7 mouse cellular contexts compared by ENCODE assay signal in the genomic region with DNA sequence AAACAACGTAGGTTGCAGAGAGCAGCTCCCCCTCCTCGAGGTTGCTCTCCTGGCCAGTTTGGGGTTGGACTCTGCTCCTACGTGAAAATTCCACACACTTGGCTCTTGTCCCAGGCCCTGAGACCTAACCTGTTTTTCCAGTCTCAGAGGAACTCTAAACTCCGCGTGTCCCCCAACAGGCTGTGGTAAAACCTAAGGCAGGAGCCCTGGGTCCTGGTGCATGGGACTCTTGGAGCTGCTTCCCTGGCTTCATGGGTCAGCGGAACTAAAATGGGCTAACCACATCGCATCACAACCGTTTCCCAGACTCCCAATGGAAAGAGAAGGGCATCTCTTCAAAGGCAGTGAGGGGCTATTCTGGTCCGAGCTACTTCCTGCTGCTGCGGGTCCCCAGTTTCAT. TPM values are rescaled to one million over a fixed set of nuclear protein-coding genes. Genes with fewer than 3 reads are reported as not detected.
DNase-seq lines count a peak whose midpoint lies in the region; ATAC-seq lines count a peak whose summit lies in the region.

No protein-coding gene starts in this region.

- H3K27me3 ChIP-seq in forebrain, embryonic 16.5 days (replicated peaks; ENCODE audit: control insufficient read depth, insufficient read depth, low read length): no peaks in the 10 kb centered on the region

- H3K36me3 ChIP-seq in forebrain, embryonic 16.5 days (ENCODE audit: control insufficient read depth, insufficient read depth): peaks cover 5% of the 10 kb centered on the region

- H3K9ac ChIP-seq in forebrain, embryonic 16.5 days (replicated peaks; ENCODE audit: low read depth, low read length): peak overlapping the region; percentile 88

- peak; percentile 55 to 65 for DNase-seq in urinary bladder, adult 18-20 months (ENCODE audit: low spot score in 2 of 2)
- no peak for DNase-seq in urinary bladder, postnatal 10 days (ENCODE audit: low spot score)
- peak; percentile 64 to 78 for DNase-seq in kidney, postnatal 4 days
- no peak for DNase-seq in thymus, postnatal 14 days

- H3K4me3 ChIP-seq in forebrain, embryonic 16.5 days (replicated peaks; ENCODE audit: low read length): peak overlapping the region; percentile 83

- WGBS in forebrain, embryonic 16.5 days: under 1% methylated on average over 10 of the region's 10 CpGs

- no peaks in the 10 kb centered on the region for H3K9me3 ChIP-seq in forebrain, embryonic 16.5 days (ENCODE audit: control insufficient read depth, low read length)

- peak overlapping the region; percentile 83 for H3K4me2 ChIP-seq in forebrain, embryonic 16.5 days (ENCODE audit: low read length)

- ATAC-seq in forebrain, embryonic 16.5 days: peak; percentile 54
- ATAC-seq in megakaryocyte progenitor cell, adult 5-6 weeks (replicated peaks; ENCODE audit: poor library complexity): peak; percentile 9
- ATAC-seq in megakaryocyte-erythroid progenitor cell, adult 5-6 weeks (replicated peaks; ENCODE audit: low FRiP score, low TSS enrichment, poor library complexity, severe bottlenecking): no peak; the same call in 1 of the 2 replicates

- peaks cover 14% of the 10 kb centered on the region for H3K4me1 ChIP-seq in forebrain, embryonic 16.5 days (replicated peaks; ENCODE audit: control insufficient read depth, insufficient read depth, low read length)

- H3K27ac ChIP-seq in forebrain, embryonic 16.5 days (ENCODE audit: low read length): peak overlapping the region; percentile 71

RNA-seq across cellular contexts. Expression of a gene that starts 1.9 kb away (rescaled TPM):
- polyA plus RNA-seq in forebrain, embryonic 16.5 days (2015; fragmentation: Nextera tagmentation; extraction: Ambion mirVana): 80.9 and 86.9 TPM in 2 replicates
- total RNA-seq in megakaryocyte progenitor cell, adult 5-6 weeks (2015): 27.1 and 40.3 TPM in 2 replicates
- 79.9 and 81.4 TPM in 2 replicates for total RNA-seq in megakaryocyte progenitor cell, adult 5-6 weeks (2017)
- total RNA-seq in megakaryocyte-erythroid progenitor cell, adult 5-6 weeks (2014; fragmentation: Nextera tagmentation): 42.3 and 47.2 TPM in 2 replicates
- total RNA-seq in megakaryocyte-erythroid progenitor cell, adult 5-6 weeks (2017): 25.6 and 64.9 TPM in 2 replicates

RNA-seq across cellular contexts. Expression of a gene that starts 48.2 kb away (rescaled TPM):
- 14.6 and 16.6 TPM in 2 replicates for polyA plus RNA-seq in forebrain, embryonic 16.5 days (2015; fragmentation: Nextera tagmentation; extraction: Ambion mirVana)
- 13.2 and 13.4 TPM in 2 replicates for total RNA-seq in megakaryocyte progenitor cell, adult 5-6 weeks (2015)
- total RNA-seq in megakaryocyte progenitor cell, adult 5-6 weeks (2017): 19.6 and 29.4 TPM in 2 replicates
- total RNA-seq in megakaryocyte-erythroid progenitor cell, adult 5-6 weeks (2014; fragmentation: Nextera tagmentation): 36.0 and 45.4 TPM in 2 replicates
- 58.1 and 73.2 TPM in 2 replicates for total RNA-seq in megakaryocyte-erythroid progenitor cell, adult 5-6 weeks (2017)

Comparison
In these comparisons a context has a peak if more than half of its experiments do, and no peak if none do; other contexts are left out.
1. DNase-seq: peak in urinary bladder, adult 18-20 months (2 of 2) and kidney, postnatal 4 days (2 of 2); none in urinary bladder, postnatal 10 days (single experiment) and thymus, postnatal 14 days (single experiment).